Mouse (Mus musculus) adrenal gland (tissue): ENCODE data around the gene Gas8.
"Not testable (repeated sequence)": the region's sequence is repeated elsewhere in the genome, so short reads cannot be mapped to it uniquely, and the experiment has no call there.

ENCODE experiments used
- intact Hi-C: fragments of 180-260 bp; cut with DNase I; formaldehyde crosslinking; loops from one replicate; pipeline ENCODE4 v1.15.1; 2025
- long read RNA-seq, 2 experiments: library from polyadenylated mRNA; unstranded; transcript quantifications; one replicate each; pipeline ENCODE4 v2.0.0; 2020; ENCODE audit warnings: borderline replicate concordance in 1 of 2; ENCODE audit not compliant: insufficient replicate concordance in 1 of 2

The Gas8 gene
- long read RNA-seq, experiment 1, transcript Gas8-201 (11 exons, 1,681 nt): major isoform, 11 of 13 reads
- long read RNA-seq, experiment 1, partial matches to known transcripts: 0 of 13 reads
- long read RNA-seq, experiment 1, other reads (novel, unspliced or antisense): 2 of 13 reads
- long read RNA-seq, experiment 2, transcript Gas8-201 (11 exons, 1,681 nt): major isoform, 7 of 9 reads
- long read RNA-seq, experiment 2, partial matches to known transcripts: 0 of 9 reads
- long read RNA-seq, experiment 2, other reads (novel, unspliced or antisense): 2 of 9 reads

DNA sequence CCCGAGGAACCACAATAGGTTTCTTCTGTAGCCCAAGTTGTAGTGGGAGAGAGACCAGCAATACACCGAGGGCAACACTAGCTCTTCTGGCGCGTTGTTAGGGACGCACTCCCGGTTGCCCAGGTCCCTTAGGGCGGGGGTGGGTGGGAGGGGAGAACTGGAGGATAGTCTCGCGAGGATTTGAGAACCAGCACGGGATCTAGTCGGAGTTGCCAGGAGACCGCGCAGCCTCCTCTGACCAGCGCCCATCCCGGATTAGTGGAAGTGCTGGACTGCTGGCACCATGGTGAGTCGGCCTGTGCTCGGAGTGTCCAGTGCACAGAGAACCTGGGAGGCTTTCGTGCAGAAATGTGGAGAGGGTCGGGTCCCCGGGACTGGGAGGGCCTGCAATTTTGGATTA lies at the start of gene Gas8:
Gene Gas8 (plus strand): TSS at position 168 of the 400 bp plus-strand sequence.
- intact Hi-C loops: no loop called here

- intact Hi-C loops: not testable (repeated sequence)
Observed at GRCm38 (mm10) chr8:123472991-123473390, 45.6 kb upstream of the Gas8 start.

DNA sequence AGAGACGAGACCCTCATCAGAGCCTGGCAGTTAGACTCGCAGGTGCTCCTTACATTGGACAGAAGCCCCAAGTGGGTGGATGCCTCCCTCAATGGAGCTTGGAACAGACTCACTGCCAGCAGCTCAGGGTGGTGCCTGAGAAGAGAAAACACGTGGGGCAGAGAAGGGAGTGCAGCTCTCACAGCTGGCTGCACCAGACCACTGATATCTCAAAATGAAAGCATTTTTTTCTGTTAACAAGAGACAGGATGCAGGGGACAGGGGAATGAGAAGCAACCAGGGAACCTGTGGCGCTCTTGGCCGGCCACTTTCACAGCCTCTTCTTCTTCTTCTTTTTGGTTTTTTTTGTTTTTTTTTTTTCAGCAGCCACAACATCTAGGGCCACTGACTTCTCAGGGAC lies 44.1 kb upstream of the Gas8 start:
- intact Hi-C loops: not testable (repeated sequence)

- intact Hi-C loops: no loop called here
Observed at GRCm38 (mm10) chr8:123476911-123477736, 41.5 kb upstream of the Gas8 start.

- intact Hi-C loops: no loop called here
Observed at GRCm38 (mm10) chr8:123477737-123478258, 40.8 kb upstream of the Gas8 start, which contains the start of gene Afg3l1. TSS of gene Afg3l1 (plus strand) at chr8:123477903.

GRCm38 (mm10) chr8:123478456-123479218 lies 40.0 kb upstream of the Gas8 start:
- intact Hi-C loops: no loop called here

GRCm38 (mm10) chr8:123482627-123483026 lies 36.0 kb upstream of the Gas8 start:
- intact Hi-C loops: no loop called here

- intact Hi-C loops: no loop called here
Observed at GRCm38 (mm10) chr8:123491280-123492075, 27.2 kb upstream of the Gas8 start.

- intact Hi-C loops: no loop called here
Observed at GRCm38 (mm10) chr8:123492898-123493297, 25.7 kb upstream of the Gas8 start.

- intact Hi-C loops: no loop called here
Observed at GRCm38 (mm10) chr8:123497699-123498098, 20.9 kb upstream of the Gas8 start.

GRCm38 (mm10) chr8:123498963-123499362 lies 19.7 kb upstream of the Gas8 start:
- intact Hi-C loops: no loop called here

GRCm38 (mm10) chr8:123499556-123499955 lies 19.1 kb upstream of the Gas8 start:
- intact Hi-C loops: no loop called here

DNA sequence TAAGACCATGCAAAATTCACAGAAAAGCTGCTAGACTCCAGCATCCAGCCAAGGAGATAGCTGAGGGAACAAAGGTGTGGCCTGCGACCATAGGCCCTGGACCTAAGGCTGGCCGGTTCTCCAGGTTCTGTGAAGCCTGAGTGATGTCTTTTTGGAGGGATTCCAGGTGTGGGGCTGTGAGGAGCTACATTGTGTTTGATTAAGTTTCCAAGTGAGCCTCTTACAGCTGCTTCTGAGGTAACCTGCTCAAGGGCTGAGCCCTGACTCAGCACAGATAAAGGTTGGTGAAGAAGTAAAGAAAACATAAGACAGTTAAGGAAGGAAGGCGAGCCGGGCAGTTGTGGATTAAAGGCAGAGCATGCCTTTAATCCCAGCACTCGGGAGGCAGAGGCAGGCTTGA lies 16.4 kb upstream of the Gas8 start:
- intact Hi-C loops: no loop called here

DNA sequence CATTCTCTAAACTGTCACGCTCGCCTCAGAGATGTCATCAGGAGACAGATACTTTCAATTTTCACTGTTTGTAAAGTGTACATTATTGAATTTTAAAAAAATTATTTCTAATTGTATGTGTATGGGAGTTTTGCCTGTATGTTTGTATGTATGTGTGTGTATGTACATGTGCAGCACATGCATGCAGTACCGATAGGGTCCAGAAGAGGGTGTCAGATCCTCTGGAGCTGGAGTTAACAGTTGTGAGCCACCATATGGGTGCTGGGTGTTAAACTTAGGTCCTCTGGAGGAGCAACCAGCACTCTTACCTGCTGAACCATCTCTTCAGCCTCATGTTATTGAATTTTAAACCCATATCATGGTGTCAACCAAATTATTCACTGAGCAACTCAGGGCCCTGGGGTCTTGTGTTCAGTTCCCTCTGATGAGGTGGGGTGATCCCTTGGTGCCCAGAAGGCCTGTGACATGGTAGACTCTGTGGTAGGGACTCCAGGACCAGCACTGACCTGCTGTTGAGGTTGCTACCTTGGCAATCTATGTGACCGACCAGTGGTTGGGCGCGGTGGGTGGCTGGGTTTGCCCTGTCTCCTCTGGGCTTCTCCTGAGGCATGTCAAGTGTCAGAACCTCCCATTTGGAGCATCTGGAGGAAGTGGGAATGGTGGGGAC lies 14.7 kb upstream of the Gas8 start:
- intact Hi-C loops: no loop called here

DNA sequence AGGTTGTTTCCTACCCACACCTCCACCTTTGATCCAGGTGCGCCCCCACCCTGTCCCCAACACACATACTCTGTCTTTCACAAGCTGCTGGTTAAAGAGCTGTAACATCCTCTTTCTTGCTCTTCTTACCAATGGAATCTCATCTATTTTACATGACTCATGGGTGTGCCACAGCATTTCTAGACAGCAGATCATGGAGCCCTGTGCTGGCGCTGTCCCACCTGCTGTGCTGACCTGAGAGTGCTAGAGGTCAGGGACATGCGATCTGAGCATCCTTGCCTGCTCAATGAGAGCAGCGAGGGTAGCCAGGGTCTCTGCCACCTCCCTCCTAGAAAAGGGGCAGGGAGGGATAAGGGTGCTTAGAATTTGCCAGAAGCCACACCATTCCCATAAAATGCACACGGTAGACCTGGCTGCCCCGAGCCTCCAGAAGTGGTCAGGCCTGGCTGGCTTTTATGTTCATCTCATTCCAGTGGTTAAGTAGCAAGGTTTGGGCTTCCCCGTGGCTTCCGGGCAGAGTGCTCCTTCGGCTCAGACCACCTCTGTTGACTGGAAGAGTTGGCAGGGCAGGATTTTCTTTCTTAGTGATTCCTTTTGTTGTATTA lies 13.9 kb upstream of the Gas8 start:
- intact Hi-C loops: no loop called here

GRCm38 (mm10) chr8:123505267-123505666 lies 13.4 kb upstream of the Gas8 start:
- intact Hi-C loops: no loop called here

GRCm38 (mm10) chr8:123505695-123506094 lies 12.9 kb upstream of the Gas8 start:
- intact Hi-C loops: no loop called here

- intact Hi-C loops: no loop called here
Observed at GRCm38 (mm10) chr8:123507153-123507552, 11.5 kb upstream of the Gas8 start.

- intact Hi-C loops: no loop called here
Observed at GRCm38 (mm10) chr8:123510819-123511218, 7.8 kb upstream of the Gas8 start.

DNA sequence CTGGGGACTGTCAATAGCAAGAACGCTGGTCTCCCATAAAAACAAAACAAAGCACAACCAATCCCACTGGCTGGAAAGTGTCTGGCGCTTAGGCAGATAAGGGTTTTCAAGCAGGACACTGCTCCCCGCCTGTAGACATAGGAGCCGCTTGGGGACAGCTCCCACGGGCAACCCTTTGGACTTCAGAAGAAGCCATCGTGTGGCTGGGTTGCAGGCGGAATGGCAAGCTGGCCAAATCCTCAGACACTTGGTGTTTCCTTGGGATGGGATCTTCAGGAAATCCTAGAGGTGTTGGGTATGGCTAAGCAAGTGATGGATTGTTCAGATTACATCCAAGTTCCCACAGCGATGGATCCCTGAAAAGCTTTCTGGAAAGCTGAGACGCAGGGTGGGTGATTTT lies 4.5 kb upstream of the Gas8 start:
- intact Hi-C loops: no loop called here
